Mouse (Mus musculus): Measurements from ENCODE around the gene Il21. TPM values are rescaled to one million over a fixed set of nuclear protein-coding genes. Genes with fewer than 3 reads are reported as not detected.

Il21 gene
- not detected in 2 replicates for polyA plus RNA-seq (2012; rRNA removed)

DNA sequence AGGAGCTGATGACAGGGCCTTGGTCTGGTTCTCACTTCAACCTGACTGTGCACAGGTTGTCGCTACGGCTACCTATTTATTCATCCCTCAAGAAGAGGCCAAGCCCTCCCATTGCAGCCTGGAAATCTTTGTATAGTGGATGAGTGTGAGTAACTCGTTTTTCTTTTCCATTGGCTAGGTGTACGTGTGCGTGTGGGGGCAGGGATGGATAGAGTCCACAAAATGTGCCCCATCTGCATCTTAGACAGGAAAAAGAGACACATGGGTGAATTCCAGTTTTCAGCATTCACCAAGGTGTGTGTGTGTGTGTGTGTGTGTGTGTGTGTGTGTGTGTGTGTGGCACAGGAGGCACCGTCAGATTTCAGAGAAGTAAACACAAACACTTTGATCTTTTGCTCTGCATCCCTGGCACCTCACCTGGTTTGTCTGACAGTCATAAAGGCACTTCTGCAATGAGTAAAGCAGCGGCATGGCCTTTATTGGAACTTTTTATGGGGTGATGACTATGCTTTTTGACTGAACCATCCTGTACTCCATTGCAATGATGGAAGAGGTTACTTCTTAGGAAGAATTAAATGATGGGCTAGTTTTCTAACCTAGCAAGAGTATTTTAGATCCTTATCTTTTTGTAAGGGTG is at the start of gene Il21:
Gene Il21, minus strand, starts transcription at position 51 of the 637 bp plus-strand sequence.

Other genes starting within 250 kb of the Il21 start
- gene Adad1, start 169.1 kb downstream of the Il21 start, polyA plus RNA-seq (2012; rRNA removed), result not detected in 2 replicates
- not detected in 2 replicates for gene Il2, start 106.7 kb downstream of the Il21 start, polyA plus RNA-seq (2012; rRNA removed)
- 0.21 and 0.26 TPM in 2 replicates for gene Bbs12, start 79.9 kb upstream of the Il21 start, polyA plus RNA-seq (2012; rRNA removed)
- 0.06 and 0.38 TPM in 2 replicates for gene Cetn4, start 80.1 kb upstream of the Il21 start, polyA plus RNA-seq (2012; rRNA removed)
- 1.2 TPM in 2 replicates for gene Fgf2, start 115.7 kb upstream of the Il21 start, polyA plus RNA-seq (2012; rRNA removed)
- gene Spata5, start 187.3 kb upstream of the Il21 start, polyA plus RNA-seq (2012; rRNA removed), result 0.96 and 1.1 TPM in 2 replicates
- gene Nudt6, start 187.6 kb upstream of the Il21 start, polyA plus RNA-seq (2012; rRNA removed), result 16.0 and 18.2 TPM in 2 replicates